Mouse (Mus musculus) CD8-positive naive resting alpha-beta T cell, adult 57 days (primary cell): ENCODE results near the gene Gtpbp10. TPM values are rescaled to one million over a fixed set of nuclear protein-coding genes. Genes with fewer than 3 reads are reported as not detected.

Source experiments
- total RNA-seq: library from RNA; stranded (reverse); gene quantifications from one replicate; pipeline ENCODE4 v1.2.4, GENCODE M21; 2023

Gtpbp10 gene
- 21.7 TPM for total RNA-seq

DNA sequence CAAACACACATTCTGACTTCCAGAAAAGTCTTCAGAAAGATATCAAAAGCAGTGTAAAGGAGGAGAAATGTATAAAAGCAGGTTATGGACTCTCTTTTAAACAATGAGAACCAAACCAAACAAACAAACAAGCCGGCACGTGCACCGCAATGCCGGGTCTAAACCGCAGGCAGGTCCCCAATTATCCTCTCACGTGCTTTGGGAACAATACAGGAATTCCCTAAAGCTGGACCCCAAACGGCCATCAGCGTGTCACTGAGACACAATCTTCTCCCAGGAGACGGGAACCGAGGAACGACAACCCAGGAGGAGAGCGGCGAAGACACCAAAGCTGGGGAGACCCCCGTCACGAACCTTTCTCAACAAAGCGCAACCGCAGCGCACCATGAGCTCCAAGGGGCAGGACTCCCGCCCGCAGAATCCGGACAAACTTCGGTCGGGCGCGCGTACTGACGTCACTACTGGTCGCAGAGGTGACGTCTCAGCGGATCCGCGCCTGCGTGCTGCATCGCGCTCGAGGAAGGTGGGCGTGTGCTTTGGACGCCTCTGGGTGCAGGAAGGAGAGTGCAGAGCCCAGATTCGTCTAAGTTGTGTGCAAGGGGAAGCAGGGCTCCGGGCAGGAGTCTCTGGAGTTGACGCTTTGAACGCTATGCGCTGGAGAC lies at the start of gene Gtpbp10:
Gtpbp10 (minus strand) TSS at position 460 of the 662 bp plus-strand sequence.

DNA sequence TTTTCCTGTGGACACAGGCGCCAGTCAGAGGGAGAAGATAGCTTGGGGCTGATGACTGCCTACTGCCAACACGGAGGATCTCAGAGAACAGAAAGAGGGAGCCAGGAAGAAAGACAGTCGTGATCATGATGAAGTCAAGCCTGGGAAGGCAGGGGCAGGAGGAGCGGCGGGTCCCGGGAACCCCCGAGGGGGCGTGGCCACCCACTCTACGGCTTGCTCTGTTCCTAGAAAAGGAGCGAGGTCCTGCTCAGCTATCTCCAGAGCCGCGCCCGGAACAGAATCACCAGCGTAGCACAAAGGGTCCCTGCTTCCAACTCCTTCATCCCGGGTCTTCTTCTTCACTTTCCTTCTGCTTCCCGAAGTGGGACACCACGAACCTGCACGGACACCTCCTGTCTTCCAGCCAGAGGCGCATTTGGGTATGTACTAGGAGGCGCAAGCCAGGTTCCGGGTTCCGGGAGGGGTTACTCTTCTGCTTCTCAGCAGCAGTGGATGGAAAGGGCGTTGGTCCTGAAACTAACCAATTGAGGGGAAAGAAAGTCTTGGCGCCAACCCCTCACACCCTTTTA lies 14.5 kb upstream of the Gtpbp10 start, which contains the start of gene Gm8773:
Gm8773 (plus strand) TSS at position 51 of the 569 bp plus-strand sequence.

DNA sequence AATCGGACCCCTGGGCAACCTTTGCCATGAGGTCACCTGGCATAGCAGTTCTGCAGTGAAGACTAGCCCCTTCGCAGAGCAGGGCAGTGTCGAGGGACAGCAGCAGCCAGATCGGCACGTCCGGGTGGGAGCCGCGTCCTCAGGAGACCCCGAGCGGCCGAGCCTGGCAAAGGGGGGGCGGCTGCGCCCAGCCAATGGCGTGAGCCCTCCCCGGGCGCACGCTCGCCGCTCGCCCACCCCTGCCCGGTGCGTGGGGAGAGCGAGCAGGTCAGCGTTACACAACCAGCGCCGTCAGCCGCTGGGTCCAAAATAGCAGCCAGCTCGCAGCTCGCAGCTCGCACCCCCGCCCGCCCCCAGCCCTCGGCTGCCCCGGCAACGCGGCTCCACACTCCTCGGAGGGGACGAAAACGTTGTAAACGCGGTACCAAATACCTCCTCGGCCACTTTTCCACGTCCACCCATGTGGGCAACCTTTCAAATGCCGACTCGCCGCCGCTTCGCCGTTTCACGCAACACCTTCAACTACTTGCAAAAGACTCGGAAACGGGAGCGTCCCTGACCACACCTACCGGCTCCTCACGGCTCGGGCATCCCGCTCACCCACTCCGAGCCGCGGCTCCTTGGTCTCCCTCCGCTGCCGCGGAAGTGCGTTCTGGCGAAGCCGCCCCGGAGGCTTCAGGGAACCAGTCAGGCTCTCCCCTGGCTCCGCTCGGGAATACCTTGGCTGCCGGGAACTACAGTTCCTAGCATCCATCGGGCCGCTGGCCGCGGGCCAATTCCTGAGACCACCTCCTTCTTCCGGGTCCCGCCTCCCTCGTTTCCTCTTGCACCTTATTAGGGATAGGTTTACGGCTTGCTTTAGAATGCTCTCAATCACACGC lies 44.9 kb downstream of the Gtpbp10 start, which contains the start of gene Cldn12:
Cldn12 (minus strand) TSS at position 763 of the 881 bp plus-strand sequence.

Other genes with a start within 250 kb of the Gtpbp10 start
- gene Cdk14, start 139.2 kb downstream of the Gtpbp10 start, total RNA-seq: 0.80 TPM
- not detected for gene 1700015F17Rik, start 80.4 kb downstream of the Gtpbp10 start, total RNA-seq
- 0.67 TPM for gene Cldn12, start 44.6 kb downstream of the Gtpbp10 start, total RNA-seq
- not detected for gene Gm8773, start 14.3 kb upstream of the Gtpbp10 start, total RNA-seq
- gene Cfap69, start 104.7 kb upstream of the Gtpbp10 start, total RNA-seq: not detected
- not detected for gene Steap2, start 135.0 kb upstream of the Gtpbp10 start, total RNA-seq
- gene Steap1, start 189.8 kb upstream of the Gtpbp10 start, total RNA-seq: not detected